Mouse (Mus musculus) olfactory bulb, adult 2 months (tissue): ENCODE results near the gene Uso1.

Source experiments
- CTCF ChIP-seq: fragments of 200-500 bp; IDR thresholded peaks from 2 replicates; pipeline ENCODE4 v1.5.1; 2012; ENCODE audit warnings: low read depth, mild to moderate bottlenecking, low read length, moderate library complexity; ENCODE audit not compliant: insufficient read depth
- POLR2A ChIP-seq: fragments of 200-500 bp; IDR thresholded peaks from 2 replicates; pipeline ENCODE4 v1.6.1; 2012; ENCODE audit warnings: mild to moderate bottlenecking, low read depth, low read length, moderate library complexity; ENCODE audit not compliant: insufficient read depth

- no peak for TF ChIP-seq CTCF
- no peak for TF ChIP-seq POLR2A
Observed at GRCm38 (mm10) chr5:92128570-92128969, 9.2 kb upstream of the Uso1 start.
